Mouse (Mus musculus): ENCODE measurements around the gene Ing3.

GRCm38 (mm10) chr6:21977532-21977931 is 28.2 kb downstream of the Ing3 start:
- TF ChIP-seq POLR2A (IDR thresholded peaks at IDR 0.05; ENCODE audit: extremely low read depth, insufficient read depth, low read length) (no peak), CTCF (IDR thresholded peaks at IDR 0.05; ENCODE audit: low read depth, low read length) (no peak)
